13 mouse cellular contexts compared by ENCODE assay signal in genomic region chr13:120031676-120032075, GRCm38 (mm10). TPM values are rescaled to one million over a fixed set of nuclear protein-coding genes. Genes with fewer than 3 reads are reported as not detected.
DNase-seq lines count a peak whose midpoint lies in the region.
"Had no signal": no experiment of that assay in that cellular context is flagged by ENCODE, and none has a peak within 500 bp of the region (broad histone marks: within the 10 kb centered on the region; RNA-seq: fewer than 3 reads in every experiment).

No protein-coding gene starts in this region.

- DNase-seq in adrenal gland, adult 18-20 months (ENCODE audit: low spot score in 2 of 2): peak; percentile 12 to 30
- peak; percentile 15 for DNase-seq in gastrocnemius, adult 18-20 months (ENCODE audit: low spot score)
- peak; percentile 43 for DNase-seq in heart, postnatal 4 days
- peak; percentile 67 to 75 for DNase-seq in layer of hippocampus, postnatal 10 days (ENCODE audit: low spot score in 2 of 2)
- DNase-seq in lung, adult 18-20 months: peak; percentile 23 to 33
- DNase-seq in ovary, postnatal 10 days (ENCODE audit: low spot score): peak; percentile 24
- DNase-seq in spleen, postnatal 4 days (ENCODE audit: low spot score in 2 of 2): peak; percentile 34 to 78

RNA-seq across cellular contexts. Expression of gene Gm36079, which starts 4.9 kb away (rescaled TPM):
- not detected for total RNA-seq in adrenal gland, adult 18-20 months (2021)
- not detected for total RNA-seq in gastrocnemius, adult 18-20 months (2021)
- not detected for total RNA-seq in heart, postnatal 4 days (2021)
- total RNA-seq in layer of hippocampus, postnatal 10 days (2021): not detected
- total RNA-seq: CH12.LX; forebrain, postnatal 0 days; gastrocnemius, postnatal 25 days; layer of hippocampus, postnatal 36 days; liver, adult 2 months; MEL had no signal

RNA-seq across cellular contexts. Expression of gene Gm21188, which starts 20.3 kb away (rescaled TPM):
- under 1 TPM in 1 of 2 experiments, not detected in 1; 0.58 TPM for total RNA-seq in adrenal gland, adult 18-20 months (2021)
- total RNA-seq in gastrocnemius, adult 18-20 months (2021): under 1 TPM; 0.14 to 0.25 TPM
- total RNA-seq in heart, postnatal 4 days (2021): not detected
- under 1 TPM in 1 of 2 experiments, not detected in 1; 0.21 TPM for total RNA-seq in layer of hippocampus, postnatal 10 days (2021)
- total RNA-seq: forebrain, postnatal 0 days; layer of hippocampus, postnatal 36 days; MEL had no signal

Comparison
In these comparisons a context has a peak if more than half of its experiments do, and no peak if none do; other contexts are left out.
1. Peak in every context shown above with its lines: DNase-seq.
2. DNase-seq: peak in every context shown above with its lines; median percentile 71 in layer of hippocampus, postnatal 10 days; 56 in spleen, postnatal 4 days; 43 in heart, postnatal 4 days; 28 in lung, adult 18-20 months; 24 in ovary, postnatal 10 days; 21 in adrenal gland, adult 18-20 months; 15 in gastrocnemius, adult 18-20 months.